Mouse (Mus musculus) megakaryocyte, embryonic 14.5 days (primary cell): ENCODE results near the gene Capn8.

ENCODE experiments used
- FLI1 ChIP-seq: IDR thresholded peaks from 2 replicates; pipeline ENCODE4 v1.6.1; 2012; ENCODE audit warnings: low read length, inconsistent platforms, mixed read lengths
- GATA1 ChIP-seq: IDR thresholded peaks from 3 replicates; pipeline ENCODE4 v1.6.1; 2012; ENCODE audit warnings: mixed read lengths, low read length, inconsistent platforms, borderline replicate concordance

DNA sequence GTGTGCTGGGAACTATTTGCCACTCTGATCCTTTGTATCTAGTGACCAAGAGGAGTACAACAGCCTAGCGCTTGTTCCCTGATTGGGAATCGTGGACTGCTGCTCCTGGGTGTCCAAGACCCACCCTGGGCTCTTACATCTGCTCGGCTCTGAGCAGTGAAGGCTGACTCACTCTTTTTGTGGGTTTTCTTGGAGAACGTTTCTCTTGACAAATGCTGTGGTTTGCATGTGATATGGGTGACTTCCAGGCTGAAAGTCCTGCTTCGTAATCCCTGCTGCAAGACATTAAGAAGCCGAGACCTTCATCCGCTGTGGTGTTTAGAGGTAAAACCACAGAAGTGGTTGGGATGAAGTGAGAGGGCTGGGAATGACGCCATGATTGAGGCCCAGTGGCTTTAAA lies 21.7 kb upstream of the Capn8 start:
- TF ChIP-seq GATA1, result no peak
- TF ChIP-seq FLI1, result no peak
